Mouse (Mus musculus) kidney, postnatal 0 days (tissue): ENCODE results near the gene Pih1d3. TPM values are rescaled to one million over a fixed set of nuclear protein-coding genes. Genes with fewer than 3 reads are reported as not detected.

Source experiments
- ATAC-seq: fragments of 200-750 bp; cut with Nextera tagmentation; replicated peaks from 2 replicates; pipeline ENCODE4 v1.8.0; 2017; ENCODE audit warnings: low read depth, moderate number of reproducible peaks, moderate TSS enrichment, moderate library complexity; ENCODE audit not compliant: low FRiP score
- DNase-seq: peaks from one replicate; pipeline ENCODE4 v3.0.0-alpha.2; 2016; ENCODE audit warnings: low spot score
- H3K27ac ChIP-seq: fragments of 300-500 bp; sonication (generic); 2 replicates; pipeline ENCODE4 v1.5.1; 2014; ENCODE audit warnings: mild to moderate bottlenecking
- H3K27me3 ChIP-seq: fragments of 300-500 bp; sonication (generic); 2 replicates; pipeline ENCODE4 v1.6.1; 2014; ENCODE audit warnings: low read length, mixed read lengths; ENCODE audit not compliant: insufficient read depth
- H3K36me3 ChIP-seq: fragments of 300-500 bp; sonication (generic); 2 replicates; pipeline ENCODE4 v1.6.1; 2014; ENCODE audit warnings: low read length, mixed read lengths; ENCODE audit not compliant: insufficient read depth
- H3K4me1 ChIP-seq: fragments of 300-500 bp; sonication (generic); replicated peaks from 2 replicates; pipeline ENCODE4 v1.6.1; 2014; ENCODE audit warnings: antibody characterized with exemption, low read length, mixed read lengths; ENCODE audit not compliant: insufficient read depth
- H3K4me2 ChIP-seq: fragments of 300-500 bp; sonication (generic); 2 replicates; pipeline ENCODE4 v1.6.1; 2014; ENCODE audit warnings: mild to moderate bottlenecking, low read length, moderate library complexity, mixed read lengths
- H3K4me3 ChIP-seq: fragments of 300-500 bp; sonication (generic); replicated peaks from 2 replicates; pipeline ENCODE4 v1.5.1; 2014; ENCODE audit warnings: low read depth, low read length
- H3K9ac ChIP-seq: fragments of 300-500 bp; sonication (generic); 2 replicates; pipeline ENCODE4 v1.6.1; 2014; ENCODE audit warnings: low read depth, low read length
- H3K9me3 ChIP-seq: fragments of 300-500 bp; sonication (generic); replicated peaks from 2 replicates; pipeline ENCODE4 v1.6.1; 2016; ENCODE audit warnings: low read length, inconsistent platforms, mixed read lengths
- CTCF ChIP-seq: IDR thresholded peaks from 2 replicates; pipeline ENCODE4 v1.5.1; 2016; ENCODE audit warnings: antibody characterized with exemption, low read depth, mild to moderate bottlenecking, moderate library complexity
- WGBS: fragments of 180-500 bp; shearing (Covaris S2); extraction: QIAGEN DNeasy Blood & Tissue Kit; methylation state at CpG from one replicate; pipeline ENCODE4 v1.1.7; 2014; 5-methylcytosine and 5-hydroxymethylcytosine counted together
- polyA plus RNA-seq: library from polyadenylated mRNA; unstranded; fragments of >200 nt; fragmentation: Nextera tagmentation; extraction: Ambion mirVana; gene quantifications from 2 replicates; pipeline ENCODE4 v1.2.1, GENCODE M21; 2015

The Pih1d3 gene
- not detected in 2 replicates for polyA plus RNA-seq

DNA sequence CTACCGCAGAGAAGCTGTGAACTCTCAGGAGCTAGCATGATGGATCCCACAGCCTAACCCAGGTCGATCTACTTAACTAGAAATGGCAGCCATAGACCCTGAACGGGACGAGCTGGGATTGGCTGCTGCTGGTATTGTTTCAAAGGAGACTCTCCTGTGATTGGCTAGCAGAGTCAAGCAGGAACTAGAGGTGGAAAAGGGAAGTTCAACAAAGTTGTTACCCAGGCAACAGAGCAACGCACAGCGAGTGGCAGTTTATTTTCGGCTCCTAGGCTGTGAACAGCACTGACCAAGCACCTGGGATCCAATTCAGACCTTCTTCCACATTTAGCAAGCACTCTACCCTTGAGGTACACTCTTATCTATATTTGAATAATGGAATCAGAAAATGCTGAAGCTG, at the start of gene Pih1d3, which contains the start of gene 4931428L18Rik:
Gene Pih1d3, plus strand, starts transcription at position 275 of the 400 bp plus-strand sequence.
Gene 4931428L18Rik, minus strand, starts transcription at position 121 of the 400 bp plus-strand sequence.
- Histone ChIP-seq H3K4me3 (no peak within 1 kb of the TSS), H3K4me1 (no peaks in the 10 kb centered on the region), H3K4me2 (no peak within 1 kb of the TSS), H3K27ac (no peak within 1 kb of the TSS), H3K27me3 (no peaks in the 10 kb centered on the region), H3K9ac (no peak within 1 kb of the TSS), H3K36me3 (no peaks in the 10 kb centered on the region), H3K9me3 (no peaks in the 10 kb centered on the region)
- ATAC-seq (no peak), DNase-seq (no peak)
- TF ChIP-seq CTCF, result no peak
- 84% methylated on average over 7 of the region's 7 CpGs for WGBS

DNA sequence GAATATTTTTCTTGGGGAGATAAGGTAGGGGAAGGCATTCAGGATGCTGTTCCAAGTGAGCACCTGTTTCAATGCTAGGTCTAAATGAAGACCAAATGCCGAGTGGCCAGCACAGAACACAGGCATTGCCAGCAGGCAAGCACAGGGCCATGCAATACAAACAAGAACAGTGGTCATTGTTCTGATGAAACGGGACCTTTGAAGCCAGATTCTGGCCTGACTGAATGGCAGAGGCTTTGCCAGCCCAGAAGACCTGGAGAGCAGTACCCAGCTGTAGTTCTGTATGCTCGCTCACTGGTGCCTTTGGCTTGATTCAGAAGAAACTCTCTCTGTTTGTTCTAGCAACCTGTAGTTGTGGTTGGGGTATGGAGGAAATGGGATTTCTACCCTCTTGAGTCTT, 47.2 kb upstream of the Pih1d3 start:
- H3K4me3 ChIP-seq, result no peak overlapping the region
- H3K9ac ChIP-seq, result no peak overlapping the region
- no peak overlapping the region for H3K27ac ChIP-seq
- no peaks in the 10 kb centered on the region for H3K9me3 ChIP-seq
- no peaks in the 10 kb centered on the region for H3K4me1 ChIP-seq
- 86% methylated on average over 3 of the region's 3 CpGs for whole genome bisulfite sequencing
- no peak for ATAC-seq
- H3K4me2 ChIP-seq, result no peak overlapping the region
- no peak for DNase-seq
- no peak for TF ChIP-seq CTCF
- H3K36me3 ChIP-seq, result no peaks in the 10 kb centered on the region
- no peaks in the 10 kb centered on the region for H3K27me3 ChIP-seq

DNA sequence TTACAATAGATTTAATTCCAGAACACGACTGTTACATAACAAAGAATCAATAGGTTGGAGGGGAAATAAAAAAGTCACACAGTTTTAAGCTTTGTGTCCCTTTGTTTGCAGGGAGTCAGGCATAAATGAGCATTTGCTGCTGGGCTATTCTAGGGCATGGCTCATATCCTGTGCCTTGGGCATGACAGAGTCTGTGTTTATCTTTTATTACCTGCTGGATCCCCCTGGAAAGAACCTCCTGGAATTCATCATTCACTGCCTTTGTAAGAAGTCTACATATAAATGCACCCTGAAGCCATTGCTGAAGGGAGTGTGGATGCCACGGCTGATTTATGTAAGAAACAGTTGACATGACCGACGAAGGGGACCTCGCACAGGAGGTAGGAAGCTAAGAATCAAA, 46.5 kb upstream of the Pih1d3 start, which contains the start of gene Lgsn:
Gene Lgsn, plus strand, starts transcription at position 301 of the 400 bp plus-strand sequence.
- Histone ChIP-seq H3K36me3 (no peaks in the 10 kb centered on the region), H3K4me2 (no peak within 1 kb of the TSS), H3K9ac (no peak within 1 kb of the TSS), H3K27me3 (no peaks in the 10 kb centered on the region), H3K4me3 (no peak within 1 kb of the TSS), H3K4me1 (no peaks in the 10 kb centered on the region), H3K9me3 (no peaks in the 10 kb centered on the region), H3K27ac (no peak within 1 kb of the TSS)
- WGBS, result 38% methylated on average over 5 of the region's 5 CpGs
- DNase-seq, result no peak
- no peak for ATAC-seq
- no peak for TF ChIP-seq CTCF

DNA sequence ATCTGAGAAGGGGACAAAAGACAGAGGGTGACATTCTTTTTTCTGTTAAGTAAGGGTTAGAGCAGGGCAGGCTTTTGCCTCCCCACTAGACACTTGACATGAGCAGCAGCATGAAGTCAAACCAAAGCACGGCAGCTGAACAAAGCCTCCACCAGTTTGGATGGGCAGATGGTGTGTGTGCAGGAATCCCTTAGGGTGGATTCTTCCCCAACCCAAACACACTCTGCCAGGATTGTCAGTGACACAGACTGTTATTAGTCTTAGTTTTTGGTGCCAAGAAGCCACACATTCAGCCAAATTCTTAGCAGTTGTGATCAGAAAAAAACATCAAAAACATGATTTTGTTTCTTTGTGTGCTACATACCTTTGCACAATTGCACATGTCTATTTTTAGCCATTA, 44.4 kb upstream of the Pih1d3 start:
- Histone ChIP-seq H3K4me2 (no peak overlapping the region), H3K27me3 (no peaks in the 10 kb centered on the region), H3K27ac (no peak overlapping the region), H3K36me3 (no peaks in the 10 kb centered on the region), H3K9me3 (no peaks in the 10 kb centered on the region), H3K4me1 (no peaks in the 10 kb centered on the region), H3K4me3 (no peak overlapping the region), H3K9ac (no peak overlapping the region)
- 63% methylated on average over 1 of the region's 1 CpGs for WGBS
- DNase-seq (no peak), ATAC-seq (no peak)
- no peak for TF ChIP-seq CTCF

DNA sequence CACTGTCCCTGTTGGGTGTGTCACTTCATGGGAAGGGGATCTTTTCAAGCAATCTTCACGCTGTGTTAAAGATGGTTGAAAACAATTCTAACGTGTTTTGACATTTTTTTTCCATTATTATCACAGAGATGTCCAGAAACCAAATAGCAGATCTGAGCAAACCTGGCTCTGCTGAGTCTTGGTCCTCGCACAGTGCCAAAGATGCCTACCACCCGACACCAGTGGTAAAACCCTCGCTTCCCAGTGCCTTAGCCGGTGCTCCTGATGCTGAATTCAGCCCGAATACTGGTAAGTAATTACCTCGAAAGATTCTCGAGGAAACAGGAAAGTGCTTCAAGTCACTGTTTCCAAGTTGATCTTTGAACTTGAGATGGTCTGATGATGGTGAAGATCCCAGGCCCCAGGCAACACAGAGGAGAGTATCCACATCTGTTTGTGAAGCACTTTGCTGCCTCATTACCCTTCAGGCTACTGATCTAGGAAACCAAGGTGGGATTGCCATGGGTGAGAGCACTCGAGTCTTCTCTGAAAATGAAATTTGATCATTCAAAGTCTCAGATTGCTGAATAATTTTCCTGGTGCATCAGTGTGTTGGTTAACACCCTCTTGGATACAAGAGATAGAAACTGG, 32.3 kb upstream of the Pih1d3 start:
- no peak for TF ChIP-seq CTCF
- Histone ChIP-seq H3K9ac (no peak overlapping the region), H3K36me3 (no peaks in the 10 kb centered on the region), H3K4me2 (no peak overlapping the region), H3K27ac (no peak overlapping the region), H3K27me3 (no peaks in the 10 kb centered on the region), H3K4me1 (no peaks in the 10 kb centered on the region), H3K4me3 (no peak overlapping the region), H3K9me3 (no peaks in the 10 kb centered on the region)
- WGBS, result 37% methylated on average over 10 of the region's 10 CpGs
- ATAC-seq, result no peak
- peak; percentile 19 for DNase-seq

DNA sequence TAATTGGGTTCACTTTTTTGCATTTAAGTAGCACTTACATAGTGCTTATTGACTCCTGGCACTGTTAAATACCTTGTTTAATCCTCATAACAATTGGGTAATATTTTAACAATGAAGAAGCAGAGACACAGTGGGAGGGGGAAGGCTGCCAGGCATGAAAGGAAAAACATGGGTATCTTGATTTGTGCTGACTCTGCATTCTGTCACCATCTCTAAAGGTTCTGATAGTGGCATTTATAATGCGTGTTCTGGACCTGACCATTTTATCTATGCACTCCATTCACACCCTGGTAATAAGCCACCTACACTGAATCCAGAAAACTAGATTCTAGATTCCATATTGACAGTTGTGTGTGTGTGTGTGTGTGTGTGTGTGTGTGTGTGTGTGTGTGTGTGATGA, 27.0 kb upstream of the Pih1d3 start:
- H3K9ac ChIP-seq, result no peak overlapping the region
- TF ChIP-seq CTCF, result no peak
- DNase-seq (no peak), ATAC-seq (no peak)
- H3K27me3 ChIP-seq, result no peaks in the 10 kb centered on the region
- H3K4me2 ChIP-seq, result no peak overlapping the region
- H3K36me3 ChIP-seq, result no peaks in the 10 kb centered on the region
- WGBS, result 73% methylated on average over 1 of the region's 1 CpGs
- no peak overlapping the region for H3K4me3 ChIP-seq
- no peaks in the 10 kb centered on the region for H3K9me3 ChIP-seq
- H3K27ac ChIP-seq, result no peak overlapping the region
- H3K4me1 ChIP-seq, result no peaks in the 10 kb centered on the region

DNA sequence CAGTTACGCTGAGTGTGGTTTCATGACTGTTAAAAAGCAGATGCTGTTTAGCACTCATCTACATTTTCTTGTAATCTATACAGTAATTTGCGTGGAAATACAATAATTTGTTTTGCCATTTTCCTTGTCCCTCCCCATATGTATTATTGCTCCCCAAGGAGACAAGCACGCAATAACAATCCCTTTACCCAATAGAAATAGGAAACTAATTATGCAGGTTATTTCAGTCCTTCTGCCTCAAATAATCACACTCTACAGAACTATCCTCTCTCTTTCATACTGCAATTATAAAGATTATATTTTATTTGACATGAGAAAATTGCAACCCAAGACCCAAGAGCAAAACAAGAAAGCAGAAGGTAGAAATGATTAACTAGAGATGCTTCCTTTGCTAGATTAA, 25.7 kb upstream of the Pih1d3 start:
- no peak for ATAC-seq
- no peaks in the 10 kb centered on the region for H3K27me3 ChIP-seq
- H3K4me1 ChIP-seq, result no peaks in the 10 kb centered on the region
- no peak for TF ChIP-seq CTCF
- H3K9me3 ChIP-seq, result no peaks in the 10 kb centered on the region
- H3K4me2 ChIP-seq, result no peak overlapping the region
- H3K9ac ChIP-seq, result no peak overlapping the region
- H3K36me3 ChIP-seq, result no peaks in the 10 kb centered on the region
- no peak overlapping the region for H3K27ac ChIP-seq
- 96% methylated on average over 3 of the region's 3 CpGs for WGBS
- DNase-seq, result no peak
- H3K4me3 ChIP-seq, result no peak overlapping the region
